Mouse (Mus musculus) embryonic facial prominence, embryonic 11.5 days (tissue): ENCODE measurements around the gene Scyl1. TPM values are rescaled to one million over a fixed set of nuclear protein-coding genes. Genes with fewer than 3 reads are reported as not detected.
"Not testable (repeated sequence)": the region's sequence is repeated elsewhere in the genome, so short reads cannot be mapped to it uniquely, and the experiment has no call there.

ENCODE experiments used
- ATAC-seq: fragments of 200-750 bp; cut with Nextera tagmentation; replicated peaks from 2 replicates; pipeline ENCODE4 v1.8.0; 2017; ENCODE audit warnings: low read depth; ENCODE audit not compliant: insufficient number of reproducible peaks, low FRiP score, low TSS enrichment
- DNase-seq: peaks from one replicate; pipeline ENCODE4 v3.0.0-alpha.2; 2015; ENCODE audit warnings: low spot score
- H3K27ac ChIP-seq: fragments of 300-500 bp; sonication (generic); replicated peaks from 2 replicates; pipeline ENCODE4 v1.5.1; 2014; ENCODE audit warnings: mild to moderate bottlenecking, low read depth, low read length, control low read depth
- H3K27me3 ChIP-seq: fragments of 300-500 bp; sonication (generic); 2 replicates; pipeline ENCODE4 v1.6.1; 2014; ENCODE audit warnings: mild to moderate bottlenecking, low read length, moderate library complexity, mixed read lengths; ENCODE audit not compliant: control insufficient read depth, insufficient read depth
- H3K36me3 ChIP-seq: fragments of 300-500 bp; sonication (generic); replicated peaks from 2 replicates; pipeline ENCODE4 v1.6.1; 2014; ENCODE audit warnings: low read depth, mild to moderate bottlenecking, low read length, moderate library complexity, mixed read lengths; ENCODE audit not compliant: control insufficient read depth, insufficient read depth
- H3K4me1 ChIP-seq: fragments of 300-500 bp; sonication (generic); 2 replicates; pipeline ENCODE4 v1.6.1; 2014; ENCODE audit warnings: low read length, mixed read lengths; ENCODE audit not compliant: control insufficient read depth, insufficient read depth
- H3K4me2 ChIP-seq: fragments of 300-500 bp; sonication (generic); 2 replicates; pipeline ENCODE4 v1.6.1; 2014; ENCODE audit warnings: low read depth, mild to moderate bottlenecking, control low read depth, low read length, moderate library complexity
- H3K4me3 ChIP-seq: fragments of 300-500 bp; sonication (generic); 2 replicates; pipeline ENCODE4 v1.5.1; 2014; ENCODE audit warnings: low read depth, low read length, control low read depth
- H3K9ac ChIP-seq: fragments of 300-500 bp; sonication (generic); replicated peaks from 2 replicates; pipeline ENCODE4 v1.6.1; 2014; ENCODE audit warnings: mild to moderate bottlenecking, control low read depth, low read length
- H3K9me3 ChIP-seq: fragments of 300-500 bp; sonication (generic); replicated peaks from 2 replicates; pipeline ENCODE4 v1.6.1; 2016; ENCODE audit warnings: mild to moderate bottlenecking, low read length, inconsistent platforms, mixed read lengths; ENCODE audit not compliant: control insufficient read depth
- WGBS: fragments of 180-500 bp; shearing (Covaris S2); extraction: QIAGEN DNeasy Blood & Tissue Kit; methylation state at CpG from one replicate; pipeline ENCODE4 v1.1.7; 2014; 5-methylcytosine and 5-hydroxymethylcytosine counted together
- polyA plus RNA-seq: library from polyadenylated mRNA; unstranded; fragments of >200 nt; fragmentation: Nextera tagmentation; extraction: Ambion mirVana; gene quantifications from 2 replicates; pipeline ENCODE4 v1.2.1, GENCODE M21; 2014

The Scyl1 gene
- 53.9 and 55.0 TPM in 2 replicates for polyA plus RNA-seq

DNA sequence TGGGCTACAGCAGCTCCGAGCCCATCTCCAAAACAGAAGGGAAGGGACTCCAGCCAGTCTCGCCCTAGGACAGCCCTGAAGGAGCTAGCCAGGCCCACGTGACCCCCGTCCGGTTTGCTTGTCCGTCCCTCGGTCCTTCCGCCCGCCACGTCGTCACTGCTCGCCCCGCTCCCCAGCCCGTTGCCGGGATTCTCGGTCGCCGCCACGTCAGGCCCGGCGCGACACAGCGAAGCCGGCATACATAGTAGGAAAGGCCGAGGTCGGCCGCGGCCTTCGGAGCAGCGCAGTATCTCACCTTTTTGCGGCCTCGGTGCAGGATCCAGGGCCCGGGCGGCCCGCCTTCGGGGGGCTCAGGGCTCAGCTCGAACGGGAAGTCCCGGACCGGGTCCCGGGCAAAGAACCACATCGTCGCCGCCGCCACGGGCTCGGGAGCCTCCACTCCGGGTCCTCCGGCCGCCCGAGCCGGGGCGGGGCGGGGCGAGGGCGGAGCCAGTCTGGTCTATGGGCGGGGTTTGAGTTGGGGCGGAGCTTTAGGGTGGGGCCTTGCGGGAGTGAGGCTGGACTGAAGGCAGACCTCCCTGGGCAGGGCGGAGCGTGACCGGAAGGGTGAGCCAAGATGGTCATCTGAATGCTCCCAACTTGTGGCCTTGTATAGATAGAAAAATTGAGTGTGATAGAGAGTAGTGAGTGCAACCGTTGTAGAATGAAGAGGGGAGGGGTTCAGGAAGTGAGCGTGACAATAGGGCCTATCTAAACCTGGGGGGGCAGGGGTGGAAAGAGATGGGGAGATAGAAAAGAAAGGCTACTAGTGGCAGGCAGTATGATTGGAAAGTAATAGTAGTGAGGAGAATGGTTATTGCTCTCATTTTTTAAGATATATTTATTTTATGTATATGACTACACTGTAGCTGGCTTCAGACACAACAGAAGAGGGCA lies at the start of gene Scyl1:
Scyl1 (minus strand) TSS at position 495 of the 936 bp plus-strand sequence.
- Histone ChIP-seq H3K9ac (peak within 1 kb of the TSS; percentile 84), H3K4me1 (peaks cover 4% of the 10 kb centered on the region; the same call in 1 of the 2 replicates), H3K4me3 (peak within 1 kb of the TSS; percentile 92), H3K4me2 (peak within 1 kb of the TSS; percentile 79), H3K27me3 (no peaks in the 10 kb centered on the region), H3K9me3 (no peaks in the 10 kb centered on the region), H3K36me3 (peaks cover under 1% of the 10 kb centered on the region), H3K27ac (0 out of 2 replicates have a peak within 1 kb of the TSS, but pooled peaks have one; percentile 41)
- ATAC-seq (peak; percentile 84), DNase-seq (peak; percentile 91)
- WGBS = under 1% methylated on average over 64 of the region's 64 CpGs

- no peak overlapping the region for H3K27ac ChIP-seq
- DNase-seq = no peak
- no peak for ATAC-seq
Measured at GRCm38 (mm10) chr19:5819549-5819948, 48.3 kb upstream of the Scyl1 start.

GRCm38 (mm10) chr19:5818590-5818977 lies 47.4 kb upstream of the Scyl1 start:
- Histone ChIP-seq H3K27ac (no peak overlapping the region), H3K4me2 (no peak overlapping the region), H3K9me3 (no peaks in the 10 kb centered on the region), H3K4me3 (no peak overlapping the region), H3K27me3 (no peaks in the 10 kb centered on the region), H3K4me1 (peaks cover 16% of the 10 kb centered on the region), H3K36me3 (no peaks in the 10 kb centered on the region), H3K9ac (no peak overlapping the region)
- ATAC-seq (no peak), DNase-seq (no peak)
- WGBS = 74% methylated on average over 6 of the region's 6 CpGs

More at GRCm38 (mm10) chr19:5819549-5819948, 48.3 kb upstream of the Scyl1 start:
- H3K9ac ChIP-seq = no peak overlapping the region
- 53% methylated on average over 12 of the region's 12 CpGs for WGBS
- no peaks in the 10 kb centered on the region for H3K9me3 ChIP-seq
- H3K4me2 ChIP-seq = no peak overlapping the region
- no peaks in the 10 kb centered on the region for H3K27me3 ChIP-seq
- H3K36me3 ChIP-seq = no peaks in the 10 kb centered on the region
- no peak overlapping the region for H3K4me3 ChIP-seq
- H3K4me1 ChIP-seq = peaks cover 16% of the 10 kb centered on the region

- Histone ChIP-seq H3K9ac (peak overlapping the region; percentile 66), H3K27ac (no peak overlapping the region), H3K36me3 (no peaks in the 10 kb centered on the region), H3K4me1 (peaks cover 12% of the 10 kb centered on the region), H3K4me3 (peak overlapping the region; percentile 23), H3K4me2 (peak overlapping the region; percentile 52), H3K9me3 (no peaks in the 10 kb centered on the region), H3K27me3 (no peaks in the 10 kb centered on the region)
- ATAC-seq (peak; percentile 51), DNase-seq (peak; percentile 84)
- 20% methylated on average over 21 of the region's 21 CpGs for WGBS
Measured at GRCm38 (mm10) chr19:5817703-5818589, 46.7 kb upstream of the Scyl1 start.

GRCm38 (mm10) chr19:5815928-5816327 lies 44.7 kb upstream of the Scyl1 start:
- Histone ChIP-seq H3K4me2 (no peak overlapping the region), H3K9me3 (no peaks in the 10 kb centered on the region), H3K4me3 (no peak overlapping the region), H3K27me3 (no peaks in the 10 kb centered on the region), H3K9ac (no peak overlapping the region), H3K27ac (no peak overlapping the region), H3K4me1 (peaks cover 8% of the 10 kb centered on the region), H3K36me3 (no peaks in the 10 kb centered on the region)
- DNase-seq (no peak), ATAC-seq (no peak)
- WGBS = 80% methylated on average over 4 of the region's 4 CpGs

DNA sequence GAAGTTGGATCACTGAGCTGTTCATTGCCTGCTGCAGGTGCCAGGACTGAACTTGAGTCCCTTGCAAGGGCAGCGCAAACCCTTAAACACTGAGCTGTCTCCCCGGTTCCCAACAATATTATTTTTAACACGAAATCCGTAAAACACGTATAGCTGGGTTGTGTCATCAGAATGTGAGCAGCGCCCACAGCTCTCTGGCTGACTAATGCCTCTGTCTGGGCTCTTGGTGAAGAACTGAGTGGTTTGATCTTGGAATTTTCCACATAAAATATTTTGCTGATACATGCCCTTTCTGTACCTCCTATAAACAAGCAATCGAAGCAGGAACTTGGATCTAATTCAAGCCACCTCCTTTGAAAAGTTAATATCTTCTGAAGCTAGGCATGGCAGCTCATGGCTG lies 43.8 kb upstream of the Scyl1 start:
- no peak for ATAC-seq
- no peaks in the 10 kb centered on the region for H3K9me3 ChIP-seq
- H3K27me3 ChIP-seq = no peaks in the 10 kb centered on the region
- H3K4me3 ChIP-seq = no peak overlapping the region
- no peak overlapping the region for H3K9ac ChIP-seq
- no peak overlapping the region for H3K27ac ChIP-seq
- 92% methylated on average over 7 of the region's 7 CpGs for WGBS
- DNase-seq = no peak
- no peak overlapping the region for H3K4me2 ChIP-seq
- H3K4me1 ChIP-seq = peaks cover 11% of the 10 kb centered on the region
- H3K36me3 ChIP-seq = no peaks in the 10 kb centered on the region

DNA sequence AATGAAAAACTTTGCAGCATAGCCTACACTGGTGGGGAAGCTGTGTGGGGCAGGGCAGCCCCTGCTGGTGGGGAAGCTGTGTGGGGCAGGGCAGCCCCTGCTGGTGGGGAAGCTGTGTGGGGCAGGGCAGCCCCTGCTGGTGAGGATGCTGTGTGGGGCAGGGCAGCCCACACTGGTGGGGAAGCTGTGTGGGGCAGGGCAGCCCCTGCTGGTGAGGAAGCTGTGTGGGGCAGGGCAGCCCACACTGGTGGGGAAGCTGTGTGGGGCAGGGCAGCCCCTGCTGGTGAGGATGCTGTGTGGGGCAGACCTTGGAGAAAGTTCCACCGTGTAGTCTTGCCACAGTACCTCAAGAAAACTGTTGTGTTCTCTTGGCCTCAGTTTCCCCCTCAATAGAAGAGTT lies 42.8 kb upstream of the Scyl1 start:
- H3K27ac ChIP-seq, H3K4me2 ChIP-seq, DNase-seq, H3K4me3 ChIP-seq, H3K9me3 ChIP-seq, ATAC-seq, H3K27me3 ChIP-seq, H3K36me3 ChIP-seq, H3K9ac ChIP-seq: not testable (repeated sequence)
- WGBS = 47% methylated on average over 1 of the region's 1 CpGs
- H3K4me1 ChIP-seq = peaks cover 14% of the 10 kb centered on the region
